Mouse (Mus musculus) CD8-positive naive resting alpha-beta T cell, adult 2 months (primary cell): Measurements from ENCODE around the gene Kcnab2.
A peak's percentile ranks its signal among the peaks of the same experiment; 100 is the strongest.

Source experiments
- DNase-seq, 2 experiments: peaks; one replicate each; pipeline ENCODE4 v3.0.0; 2022; ENCODE audit warnings: low read depth in 2 of 2, low spot score in 2 of 2

Gene Kcnab2

GRCm38 (mm10) chr4:152392627-152393026 is 85.0 kb downstream of the Kcnab2 start:
- no peak for DNase-seq

DNA sequence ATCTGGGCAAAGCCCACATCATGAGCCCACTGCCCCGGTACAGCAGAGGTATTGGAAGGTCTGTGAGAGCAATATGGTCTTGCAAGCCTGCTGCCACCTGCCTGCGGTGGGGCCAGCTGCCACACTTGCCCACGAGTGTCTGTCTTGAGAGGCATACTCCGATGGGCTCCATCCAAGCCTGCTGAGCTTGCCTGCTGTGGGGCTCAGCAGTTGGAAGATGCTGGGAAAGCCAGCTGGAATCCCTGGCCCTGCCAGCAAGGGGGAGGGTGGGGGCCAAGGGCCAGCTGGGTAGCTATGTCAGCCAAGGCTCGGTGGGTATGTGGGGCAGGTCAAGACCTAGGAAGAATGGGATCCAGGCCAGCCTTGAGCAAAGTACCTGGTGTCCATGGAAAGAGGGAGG is 85.5 kb downstream of the Kcnab2 start:
- no peak for DNase-seq

DNA sequence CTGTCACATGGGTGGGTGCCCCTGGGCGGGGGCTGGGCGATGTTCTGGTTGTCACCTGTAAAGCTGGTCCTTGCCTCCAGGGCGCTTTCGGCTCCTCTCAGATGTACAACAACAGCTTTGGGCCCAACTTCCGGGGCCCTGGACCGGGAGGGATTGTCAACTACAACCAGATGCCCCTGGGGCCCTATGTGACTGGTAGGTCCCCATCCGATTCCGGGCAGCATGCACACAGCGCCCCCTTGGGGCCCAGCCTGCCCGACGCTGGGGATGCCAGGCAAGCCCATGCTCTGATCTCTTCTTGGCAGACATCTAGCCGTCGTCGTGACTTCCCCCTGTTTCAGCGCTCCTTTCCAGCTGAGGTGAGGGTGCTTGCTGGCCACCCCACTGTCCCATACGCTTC is 92.0 kb downstream of the Kcnab2 start:
- DNase-seq = peak in 1 of 2 experiments; percentile 21

DNA sequence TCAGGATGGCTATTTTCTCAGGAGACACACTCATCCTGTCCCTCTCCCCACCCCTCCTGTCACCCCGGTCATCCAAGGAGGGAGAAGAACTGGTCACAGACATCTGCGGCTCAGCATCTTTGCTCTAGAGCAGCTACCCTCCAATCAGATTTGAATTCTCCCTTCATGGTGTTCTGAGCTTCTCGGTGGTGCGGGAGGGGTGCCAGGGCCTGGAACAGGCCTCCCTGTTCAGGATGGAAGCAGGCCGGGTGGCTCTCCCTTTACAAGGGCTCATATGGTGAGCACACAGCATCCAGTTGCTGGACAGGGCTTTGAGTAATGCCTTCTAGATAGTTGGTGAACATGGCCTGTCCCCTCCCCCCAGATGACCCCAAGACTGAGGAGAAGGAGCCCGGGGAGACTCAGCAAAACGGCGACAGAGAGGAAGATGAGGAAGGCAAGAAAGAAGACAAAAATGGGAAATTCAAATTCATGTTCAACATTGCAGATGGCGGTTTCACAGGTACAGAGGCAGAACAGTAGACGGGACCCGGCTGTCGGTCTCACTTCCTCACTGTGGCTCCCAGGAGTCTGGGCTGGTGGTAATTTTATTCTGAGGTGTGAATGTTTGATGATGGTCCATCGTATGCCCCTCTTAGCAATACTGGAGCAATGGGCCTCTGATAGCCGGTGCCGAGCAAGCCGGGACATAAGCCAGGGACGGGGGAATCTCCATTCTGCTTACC is 95.0 kb downstream of the Kcnab2 start:
- DNase-seq = no peak

GRCm38 (mm10) chr4:152365228-152365627 is 112.4 kb downstream of the Kcnab2 start:
- DNase-seq = no peak

- no peak for DNase-seq
Observed at GRCm38 (mm10) chr4:152362180-152362579, 115.5 kb downstream of the Kcnab2 start.

- DNase-seq = no peak
Observed at GRCm38 (mm10) chr4:152360855-152361254, 116.8 kb downstream of the Kcnab2 start.

DNA sequence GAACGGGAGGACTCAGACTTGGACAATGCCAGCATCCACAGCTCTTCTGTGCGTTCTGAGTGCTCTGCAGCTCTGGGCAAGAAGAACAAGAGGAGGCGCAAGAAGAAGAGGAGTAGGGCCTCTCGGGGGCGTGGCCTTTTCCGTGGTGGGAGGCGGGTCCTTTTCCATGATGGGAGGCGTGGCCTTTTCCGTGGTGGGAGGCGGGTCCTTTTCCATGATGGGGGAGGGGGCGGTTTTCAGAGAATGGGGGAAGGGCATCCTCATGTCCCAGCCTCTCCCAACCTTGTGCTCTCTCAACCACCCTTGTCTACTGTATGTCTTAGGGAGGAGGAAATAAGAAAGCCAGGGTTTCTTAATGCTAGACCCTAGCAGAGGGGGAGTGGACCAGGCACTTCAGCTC is 118.0 kb downstream of the Kcnab2 start:
- DNase-seq = no peak

DNA sequence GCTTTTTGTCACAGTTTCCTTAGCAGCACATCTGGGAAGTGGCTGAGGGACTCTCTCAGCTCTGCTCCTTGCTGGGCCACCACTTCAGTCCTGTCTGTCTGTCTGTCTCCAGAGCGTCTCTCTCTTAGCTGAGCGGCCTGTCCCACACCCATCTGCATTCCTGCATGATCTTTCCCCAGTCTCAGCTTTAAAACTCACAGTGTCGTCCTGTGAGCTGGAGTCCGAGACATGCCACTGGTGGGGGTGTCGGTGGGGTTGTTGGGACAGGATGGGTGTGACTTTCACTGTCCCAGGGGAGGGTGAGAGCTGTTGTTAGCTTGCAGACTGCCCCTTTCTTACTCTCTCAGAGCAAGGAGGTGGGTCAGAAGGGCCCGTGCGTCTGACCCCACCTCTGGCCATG is 122.0 kb downstream of the Kcnab2 start:
- DNase-seq = no peak

DNA sequence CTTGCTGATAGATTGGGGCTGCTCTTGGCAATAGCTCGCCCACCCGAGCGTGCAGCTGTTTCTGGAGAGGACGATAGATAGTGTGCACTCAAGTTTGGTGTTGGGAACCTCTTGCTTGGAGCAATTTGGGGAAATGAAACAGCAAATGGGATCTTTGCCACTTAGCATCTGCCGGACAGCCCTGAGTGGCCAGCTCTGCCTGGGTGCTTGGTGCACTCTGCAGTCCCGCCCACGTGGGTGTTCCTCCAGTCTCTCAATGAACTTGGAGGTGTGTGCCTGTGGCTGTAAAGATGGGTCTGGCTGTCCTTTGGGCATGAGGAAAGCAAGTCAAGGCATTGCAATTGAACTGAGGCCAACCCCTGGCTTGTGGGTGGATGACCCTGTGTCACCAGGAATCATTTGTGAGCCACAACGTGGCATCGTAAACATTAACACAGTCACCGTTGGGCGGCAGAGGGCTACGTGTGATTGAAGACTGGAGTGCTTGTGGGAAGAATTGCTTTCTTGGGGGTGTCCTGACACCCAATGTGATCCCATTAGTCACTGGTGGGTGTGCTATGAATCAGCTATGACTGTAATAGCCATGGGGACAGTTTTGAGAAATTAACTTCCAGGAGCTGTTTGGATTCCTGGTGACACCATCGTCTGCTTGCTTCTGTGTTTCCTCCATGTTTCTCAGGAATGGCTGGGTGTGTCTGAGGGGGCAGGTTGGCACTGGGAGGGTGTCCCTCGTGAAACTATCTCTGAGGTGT is 123.6 kb downstream of the Kcnab2 start:
- no peak for DNase-seq

DNA sequence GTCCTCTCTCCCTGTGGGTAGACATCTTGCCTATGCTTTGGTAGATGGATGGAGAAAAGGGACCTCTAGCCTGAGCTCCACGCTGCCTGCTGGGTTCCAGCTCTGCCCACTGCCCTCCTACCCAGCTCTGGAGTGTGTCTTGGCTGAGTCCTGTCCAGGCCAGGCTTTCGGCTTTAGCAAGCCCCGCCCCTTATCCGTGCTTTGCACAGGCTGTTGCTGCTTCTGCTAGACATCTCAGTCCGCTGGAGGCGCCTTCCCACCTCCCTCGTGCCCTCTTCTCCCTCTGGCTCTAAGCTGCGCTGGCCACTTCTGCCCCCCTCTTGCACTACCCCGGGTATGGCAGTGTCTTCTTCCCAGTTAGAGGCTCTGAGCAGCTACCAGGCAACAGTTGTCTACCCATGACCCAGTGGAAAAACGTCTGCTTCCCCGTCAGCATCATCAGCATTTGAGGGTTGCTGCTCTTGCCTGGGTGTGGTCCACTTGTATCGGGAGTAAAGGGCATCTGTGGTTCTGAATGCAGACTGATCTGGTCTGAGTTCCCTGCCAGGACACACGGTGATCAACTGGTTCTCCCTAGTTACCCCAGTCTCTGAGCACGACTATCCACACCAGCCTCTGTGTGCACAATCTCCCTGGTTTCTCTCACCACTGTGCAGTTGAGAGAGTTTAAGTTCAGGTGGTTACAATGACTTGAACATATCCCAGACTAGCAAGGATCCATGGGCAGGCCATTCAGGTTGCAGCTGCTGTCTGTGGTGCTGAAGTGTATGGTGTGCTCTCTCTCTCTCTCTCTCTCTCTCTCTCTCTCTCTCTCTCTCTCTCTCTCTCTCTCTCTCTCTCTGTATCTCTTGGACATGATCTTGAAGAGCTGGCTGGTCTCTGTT is 126.0 kb downstream of the Kcnab2 start:
- no peak for DNase-seq

- no peak for DNase-seq
Observed at GRCm38 (mm10) chr4:152350722-152351421, 126.8 kb downstream of the Kcnab2 start.

DNA sequence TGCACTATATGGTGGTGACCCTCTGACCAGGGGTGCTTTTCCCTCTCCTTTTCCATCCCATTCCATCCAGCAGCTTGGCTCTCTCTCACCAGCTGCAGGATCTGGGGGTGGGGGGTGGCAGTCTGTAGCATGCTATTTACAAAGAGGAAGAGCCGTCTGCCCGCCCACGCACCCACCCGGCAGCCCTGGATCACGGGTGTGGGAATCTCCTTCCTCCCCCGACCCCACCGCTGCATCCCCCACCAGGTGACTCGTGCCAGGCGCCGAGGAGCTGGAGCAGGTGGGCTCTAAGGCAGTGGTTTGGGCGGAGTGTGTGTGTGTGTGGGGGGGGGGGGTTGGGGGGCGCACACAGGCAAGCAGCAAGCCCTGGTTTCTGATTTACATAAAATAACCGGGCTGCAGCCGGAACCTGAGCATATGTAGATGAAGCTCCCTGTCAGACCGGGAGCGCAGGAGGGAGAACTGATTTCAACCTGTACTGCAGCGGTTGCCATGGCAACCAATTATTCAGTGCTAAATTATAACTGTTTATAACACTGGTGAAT is 127.8 kb downstream of the Kcnab2 start:
- DNase-seq = no peak

DNA sequence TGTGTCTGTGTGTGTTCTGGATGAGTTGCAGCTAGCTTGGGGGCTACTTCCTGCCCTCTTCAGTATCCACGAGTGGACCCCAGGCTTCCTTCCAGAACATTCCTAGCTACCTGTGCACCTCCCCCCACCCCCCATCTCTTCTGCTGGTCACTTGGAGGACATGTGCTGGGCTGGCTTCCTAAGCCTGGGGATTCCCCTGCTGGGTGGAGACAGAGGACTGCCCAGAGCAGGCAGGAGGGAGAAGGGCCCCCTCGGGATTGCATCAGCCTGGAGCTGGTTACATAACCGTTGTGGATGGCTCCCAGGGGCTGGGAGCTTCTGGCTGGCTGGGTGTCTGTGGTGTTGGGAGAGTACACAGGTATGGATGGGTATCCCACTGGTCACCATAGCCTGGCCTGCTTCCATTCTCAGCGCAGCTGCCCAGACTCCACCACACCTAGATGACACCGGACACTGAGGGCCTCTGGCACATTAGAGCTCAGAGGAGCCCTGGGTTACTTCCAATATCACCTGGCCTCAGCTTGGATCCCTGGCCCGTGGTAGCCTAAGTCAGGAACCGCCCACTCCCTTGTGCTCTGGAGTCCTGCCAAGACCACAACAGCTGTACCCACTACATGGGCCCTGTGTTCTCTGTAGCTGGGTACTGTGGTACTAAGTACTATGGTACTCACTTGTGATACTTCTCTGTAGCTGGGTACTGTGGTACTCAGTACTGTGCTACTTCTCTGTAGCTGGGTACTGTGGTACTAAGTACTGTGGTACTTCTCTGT is 132.4 kb downstream of the Kcnab2 start:
- no peak for DNase-seq

GRCm38 (mm10) chr4:152344651-152345050 is 133.0 kb downstream of the Kcnab2 start:
- no peak for DNase-seq

- no peak for DNase-seq
Observed at GRCm38 (mm10) chr4:152343296-152343695, 134.4 kb downstream of the Kcnab2 start.
